Mouse (Mus musculus) erythroblast, adult 5-6 weeks (primary cell): ENCODE results near the gene Naa80. TPM values are rescaled to one million over a fixed set of nuclear protein-coding genes. Genes with fewer than 3 reads are reported as not detected.

Experiments
- ATAC-seq: replicated peaks from 2 replicates; pipeline ENCODE4 v1.8.0; 2016; ENCODE audit warnings: moderate number of reproducible peaks, mild to moderate bottlenecking, moderate TSS enrichment, inconsistent platforms; ENCODE audit not compliant: poor library complexity, low FRiP score, severe bottlenecking
- total RNA-seq, 2 experiments: library from RNA; stranded (forward) in 1 of 2; stranded (reverse) in 1 of 2; fragments of 150-400 nt in 1 of 2; fragments of 200-764, 138-1000 nt in 1 of 2; gene quantifications; 2 replicates each; pipeline versions ENCODE4 v1.2.3 to v1.2.4; 2015 to 2017; ENCODE audit warnings: low replicate concordance in 2 of 2

Naa80 gene
- 13.4 and 20.2 TPM in 2 replicates for total RNA-seq (2015; ENCODE audit: low replicate concordance)
- total RNA-seq (2017; ENCODE audit: low replicate concordance): 9.5 and 17.9 TPM in 2 replicates

- no peak for ATAC-seq
Observed at GRCm38 (mm10) chr9:107578587-107578986, at the start of gene Naa80. Naa80 (plus strand) TSS chr9:107578887.

- peak; percentile 80 for ATAC-seq
Observed at GRCm38 (mm10) chr9:107533791-107534407, 44.8 kb upstream of the Naa80 start, which contains the start of gene Tmem115. Tmem115 (plus strand) TSS chr9:107533945.

GRCm38 (mm10) chr9:107534408-107535202 is 44.1 kb upstream of the Naa80 start:
- peak; percentile 57 for ATAC-seq

GRCm38 (mm10) chr9:107538231-107538630 is 40.5 kb upstream of the Naa80 start:
- ATAC-seq: no peak

- no peak for ATAC-seq
Observed at GRCm38 (mm10) chr9:107538711-107539110, 40.0 kb upstream of the Naa80 start.

- no peak for ATAC-seq
Observed at GRCm38 (mm10) chr9:107539940-107540339, 38.7 kb upstream of the Naa80 start.

GRCm38 (mm10) chr9:107540420-107540819 is 38.3 kb upstream of the Naa80 start:
- no peak for ATAC-seq

GRCm38 (mm10) chr9:107541005-107541404 is 37.7 kb upstream of the Naa80 start:
- no peak for ATAC-seq

GRCm38 (mm10) chr9:107541474-107542351 is 37.0 kb upstream of the Naa80 start, which contains the start of the genes Cyb561d2 and Nprl2:
Cyb561d2 (minus strand) TSS chr9:107542193.
Nprl2 (plus strand) TSS chr9:107542226.
- ATAC-seq: peak; percentile 84

- peak; percentile 25; the same call in 1 of the 2 replicates for ATAC-seq
Observed at GRCm38 (mm10) chr9:107542352-107542686, 36.4 kb upstream of the Naa80 start.

- ATAC-seq: no peak
Observed at GRCm38 (mm10) chr9:107542721-107543120, 36.0 kb upstream of the Naa80 start.

- ATAC-seq: no peak
Observed at GRCm38 (mm10) chr9:107543299-107543698, 35.4 kb upstream of the Naa80 start.

- ATAC-seq: no peak
Observed at GRCm38 (mm10) chr9:107544196-107544700, 34.4 kb upstream of the Naa80 start.

GRCm38 (mm10) chr9:107544729-107545128 is 34.0 kb upstream of the Naa80 start:
- no peak for ATAC-seq

- ATAC-seq: no peak
Observed at GRCm38 (mm10) chr9:107545199-107545598, 33.5 kb upstream of the Naa80 start.

- peak; percentile 34; the same call in 1 of the 2 replicates for ATAC-seq
Observed at GRCm38 (mm10) chr9:107545602-107546001, 33.1 kb upstream of the Naa80 start.

- ATAC-seq: peak; percentile 72
Observed at GRCm38 (mm10) chr9:107547026-107547425, 31.7 kb upstream of the Naa80 start, which contains the start of gene Zmynd10. Zmynd10 (plus strand) TSS chr9:107547298.

GRCm38 (mm10) chr9:107547957-107548356 is 30.7 kb upstream of the Naa80 start:
- ATAC-seq: no peak

- ATAC-seq: no peak
Observed at GRCm38 (mm10) chr9:107548820-107549219, 29.9 kb upstream of the Naa80 start.
